Mouse (Mus musculus) embryonic facial prominence, embryonic 14.5 days (tissue): ENCODE measurements around the gene Ccr1. TPM values are rescaled to one million over a fixed set of nuclear protein-coding genes. Genes with fewer than 3 reads are reported as not detected.

Experiments used
- ATAC-seq: fragments of 200-750 bp; cut with Nextera tagmentation; 2 replicates; pipeline ENCODE4 v1.8.0; 2017; ENCODE audit warnings: low read depth, moderate number of reproducible peaks, moderate TSS enrichment
- DNase-seq: peaks from one replicate; pipeline ENCODE4 v3.0.0-alpha.2; 2015; ENCODE audit warnings: low spot score
- H3K27ac ChIP-seq: fragments of 300-500 bp; sonication (generic); replicated peaks from 2 replicates; pipeline ENCODE4 v1.5.1; 2014; ENCODE audit warnings: low read depth, mild to moderate bottlenecking, low read length, moderate library complexity
- H3K27me3 ChIP-seq: fragments of 300-500 bp; sonication (generic); replicated peaks from 2 replicates; pipeline ENCODE4 v1.6.1; 2014; ENCODE audit warnings: low read length; ENCODE audit not compliant: control insufficient read depth, insufficient read depth
- H3K36me3 ChIP-seq: fragments of 300-500 bp; sonication (generic); 2 replicates; pipeline ENCODE4 v1.6.1; 2014; ENCODE audit warnings: low read length, mixed read lengths; ENCODE audit not compliant: control insufficient read depth, insufficient read depth
- H3K4me1 ChIP-seq: fragments of 300-500 bp; sonication (generic); 2 replicates; pipeline ENCODE4 v1.6.1; 2014; ENCODE audit warnings: antibody characterized with exemption, low read length; ENCODE audit not compliant: control insufficient read depth, insufficient read depth
- H3K4me2 ChIP-seq: fragments of 300-500 bp; sonication (generic); 2 replicates; pipeline ENCODE4 v1.6.1; 2014; ENCODE audit warnings: low read depth, mild to moderate bottlenecking, low read length, moderate library complexity, mixed read lengths
- H3K4me3 ChIP-seq: fragments of 300-500 bp; sonication (generic); 2 replicates; pipeline ENCODE4 v1.5.1; 2014; ENCODE audit warnings: low read depth, mild to moderate bottlenecking, low read length
- H3K9ac ChIP-seq: fragments of 300-500 bp; sonication (generic); 2 replicates; pipeline ENCODE4 v1.6.1; 2014; ENCODE audit warnings: low read depth, mild to moderate bottlenecking, low read length, moderate library complexity, mixed read lengths
- H3K9me3 ChIP-seq: fragments of 300-500 bp; sonication (generic); 2 replicates; pipeline ENCODE4 v1.6.1; 2016; ENCODE audit warnings: low read length; ENCODE audit not compliant: control insufficient read depth
- WGBS: fragments of 180-500 bp; shearing (Covaris S2); extraction: QIAGEN DNeasy Blood & Tissue Kit; methylation state at CpG from one replicate; pipeline ENCODE4 v1.1.7; 2014; 5-methylcytosine and 5-hydroxymethylcytosine counted together
- polyA plus RNA-seq: library from polyadenylated mRNA; unstranded; fragments of >200 nt; fragmentation: Nextera tagmentation; extraction: Ambion mirVana; gene quantifications from 2 replicates; pipeline ENCODE4 v1.2.1, GENCODE M21; 2014

The Ccr1 gene
- 4.7 and 5.0 TPM in 2 replicates for polyA plus RNA-seq

- DNase-seq (no peak), ATAC-seq (no peak)
- WGBS: 79% methylated on average over 1 of the region's 1 CpGs
- no peak within 1 kb of the TSS for H3K9ac ChIP-seq
- no peaks in the 10 kb centered on the region for H3K27me3 ChIP-seq
- no peaks in the 10 kb centered on the region for H3K36me3 ChIP-seq
- no peaks in the 10 kb centered on the region for H3K4me1 ChIP-seq
- H3K9me3 ChIP-seq: no peaks in the 10 kb centered on the region
- no peak within 1 kb of the TSS for H3K4me2 ChIP-seq
- H3K4me3 ChIP-seq: no peak within 1 kb of the TSS
- H3K27ac ChIP-seq: no peak within 1 kb of the TSS
These were observed at the start of gene Ccr1 for GRCm38 (mm10) chr9:123968290-123968912. TSS of gene Ccr1 (minus strand) at chr9:123968692.

GRCm38 (mm10) chr9:124016048-124016447, 47.6 kb upstream of the Ccr1 start:
- Histone ChIP-seq H3K27ac (no peak overlapping the region), H3K4me3 (no peak overlapping the region), H3K9ac (no peak overlapping the region), H3K9me3 (no peaks in the 10 kb centered on the region), H3K4me2 (no peak overlapping the region), H3K27me3 (no peaks in the 10 kb centered on the region), H3K4me1 (no peaks in the 10 kb centered on the region), H3K36me3 (no peaks in the 10 kb centered on the region)
- WGBS: 48% methylated on average over 2 of the region's 2 CpGs
- no peak for DNase-seq
- ATAC-seq: no peak

- H3K9ac ChIP-seq: no peak overlapping the region
- no peaks in the 10 kb centered on the region for H3K4me1 ChIP-seq
- H3K9me3 ChIP-seq: no peaks in the 10 kb centered on the region
- no peaks in the 10 kb centered on the region for H3K27me3 ChIP-seq
- H3K4me3 ChIP-seq: no peak overlapping the region
- H3K4me2 ChIP-seq: no peak overlapping the region
- WGBS: 87% methylated on average over 2 of the region's 2 CpGs
- H3K36me3 ChIP-seq: no peaks in the 10 kb centered on the region
- DNase-seq (no peak), ATAC-seq (no peak)
- H3K27ac ChIP-seq: no peak overlapping the region
These were observed 46.6 kb upstream of the Ccr1 start for GRCm38 (mm10) chr9:124014985-124015652.

GRCm38 (mm10) chr9:124013270-124013669, 44.8 kb upstream of the Ccr1 start:
- DNase-seq (no peak), ATAC-seq (no peak)
- Histone ChIP-seq H3K9me3 (no peaks in the 10 kb centered on the region), H3K4me3 (no peak overlapping the region), H3K4me2 (no peak overlapping the region), H3K36me3 (no peaks in the 10 kb centered on the region), H3K27ac (no peak overlapping the region), H3K9ac (no peak overlapping the region), H3K27me3 (no peaks in the 10 kb centered on the region), H3K4me1 (no peaks in the 10 kb centered on the region)
- WGBS: 72% methylated on average over 3 of the region's 3 CpGs

GRCm38 (mm10) chr9:124012691-124013090, 44.2 kb upstream of the Ccr1 start:
- ATAC-seq (no peak), DNase-seq (no peak)
- Histone ChIP-seq H3K9ac (no peak overlapping the region), H3K9me3 (no peaks in the 10 kb centered on the region), H3K4me3 (no peak overlapping the region), H3K36me3 (no peaks in the 10 kb centered on the region), H3K4me2 (no peak overlapping the region), H3K27ac (no peak overlapping the region), H3K27me3 (no peaks in the 10 kb centered on the region), H3K4me1 (no peaks in the 10 kb centered on the region)
- WGBS: 66% methylated on average over 2 of the region's 2 CpGs

GRCm38 (mm10) chr9:123999784-124000183, 31.3 kb upstream of the Ccr1 start:
- H3K4me3 ChIP-seq: no peak overlapping the region
- DNase-seq: no peak
- no peak for ATAC-seq
- no peaks in the 10 kb centered on the region for H3K9me3 ChIP-seq
- no peak overlapping the region for H3K4me2 ChIP-seq
- WGBS: 79% methylated on average over 2 of the region's 2 CpGs
- H3K27ac ChIP-seq: no peak overlapping the region
- H3K36me3 ChIP-seq: no peaks in the 10 kb centered on the region
- no peaks in the 10 kb centered on the region for H3K27me3 ChIP-seq
- no peak overlapping the region for H3K9ac ChIP-seq
- no peaks in the 10 kb centered on the region for H3K4me1 ChIP-seq

GRCm38 (mm10) chr9:123997719-123998118, 29.2 kb upstream of the Ccr1 start:
- no peak for DNase-seq
- Histone ChIP-seq H3K4me1 (no peaks in the 10 kb centered on the region), H3K4me2 (no peak overlapping the region), H3K9ac (no peak overlapping the region), H3K36me3 (no peaks in the 10 kb centered on the region), H3K27me3 (no peaks in the 10 kb centered on the region), H3K4me3 (no peak overlapping the region), H3K27ac (no peak overlapping the region), H3K9me3 (no peaks in the 10 kb centered on the region)
- 71% methylated on average over 3 of the region's 3 CpGs for WGBS
- no peak for ATAC-seq

GRCm38 (mm10) chr9:123991312-123991906, 22.9 kb upstream of the Ccr1 start:
- WGBS: 33% methylated on average over 1 of the region's 1 CpGs
- no peak for ATAC-seq
- DNase-seq: no peak

More at GRCm38 (mm10) chr9:123991312-123991906, 22.9 kb upstream of the Ccr1 start:
- H3K9ac ChIP-seq: no peak overlapping the region
- H3K36me3 ChIP-seq: no peaks in the 10 kb centered on the region
- no peaks in the 10 kb centered on the region for H3K9me3 ChIP-seq
- no peak overlapping the region for H3K4me3 ChIP-seq
- no peaks in the 10 kb centered on the region for H3K27me3 ChIP-seq
- H3K4me2 ChIP-seq: no peak overlapping the region
- no peaks in the 10 kb centered on the region for H3K4me1 ChIP-seq
- H3K27ac ChIP-seq: no peak overlapping the region
